21 mouse cellular contexts compared by ENCODE assay signal in genomic region chrX:93006681-93007080, GRCm38 (mm10).
A peak's percentile ranks its signal among the peaks of the same experiment; 100 is the strongest.
DNase-seq lines count a peak whose midpoint lies in the region; ATAC-seq and TF ChIP-seq lines count a peak whose summit lies in the region.
"Had no signal": no experiment of that assay in that cellular context is flagged by ENCODE, and none has a peak within 500 bp of the region (broad histone marks: within the 10 kb centered on the region; RNA-seq: fewer than 3 reads in every experiment).

No protein-coding gene starts in this region.

- intact Hi-C loops in left cerebral cortex, postnatal 14 days (cut with DNase I): no loop called here
- intact Hi-C loops in left cerebral cortex, adult 2 months (cut with DNase I): no loop called here

- H3K4me3 ChIP-seq in left cerebral cortex, adult 2 months: no peak overlapping the region
- H3K4me3 ChIP-seq: embryonic facial prominence, embryonic 12.5 days; forebrain, embryonic 15.5 days; heart, adult 2 months; heart, embryonic 15.5 days; hindbrain, embryonic 13.5 days had no signal

- DNase-seq in layer of hippocampus, adult 11-12 months (ENCODE audit: low spot score): peak; percentile 7
- DNase-seq in layer of hippocampus, postnatal 25 days (ENCODE audit: extremely low spot score in 1 of 2, low spot score in 1 of 2): no peak
- peak; percentile 5 to 7 for DNase-seq in left cerebral cortex, postnatal 14 days (ENCODE audit: low spot score in 2 of 2)
- DNase-seq in left cerebral cortex, adult 2 months (ENCODE audit: extremely low spot score in 1 of 2, low spot score in 2 of 2): no peak
- peak; percentile 48 for DNase-seq in NIH3T3 (ENCODE audit: low read depth)
- DNase-seq in layer of hippocampus, adult 9-11 months: peak; percentile 18
- no peak for DNase-seq in heart, adult 11 months
- DNase-seq: adrenal gland, adult 8-10 months; adrenal gland, postnatal 36 days; cerebellum, adult 11 months; cerebellum, adult 8-10 months; cerebellum, postnatal 14 days; gastrocnemius, postnatal 10 days; heart, adult 2 months; heart, postnatal 14 days had no signal

- no peak overlapping the region for H3K27ac ChIP-seq in left cerebral cortex, adult 2 months
- H3K27ac ChIP-seq: embryonic facial prominence, embryonic 12.5 days; forebrain, embryonic 15.5 days; heart, adult 2 months; heart, embryonic 15.5 days; hindbrain, embryonic 13.5 days; hindbrain, postnatal 0 days had no signal

- no peak for TF ChIP-seq CTCF in left cerebral cortex, adult 2 months (IDR thresholded peaks at IDR 0.05)

- no peak for ATAC-seq in megakaryocyte-erythroid progenitor cell, adult 5-6 weeks (replicated peaks; ENCODE audit: low FRiP score, low TSS enrichment, poor library complexity, severe bottlenecking)
- ATAC-seq: forebrain, embryonic 15.5 days; hindbrain, postnatal 0 days had no signal

Comparison
In these comparisons a context has a peak if more than half of its experiments do, and no peak if none do; other contexts are left out.
1. DNase-seq: peak in layer of hippocampus, adult 11-12 months (single experiment), left cerebral cortex, postnatal 14 days (2 of 2), NIH3T3 (single experiment) and layer of hippocampus, adult 9-11 months (single experiment); none in layer of hippocampus, postnatal 25 days (0 of 2), left cerebral cortex, adult 2 months (0 of 2) and heart, adult 11 months (single experiment).